Mouse (Mus musculus): ENCODE results near the gene Asb10. TPM values are rescaled to one million over a fixed set of nuclear protein-coding genes. Genes with fewer than 3 reads are reported as not detected.

Asb10 gene
- 0.24 TPM for polyA plus RNA-seq (2015; fragmentation: Illumina TruSeq; extraction: RNeasy Lipid Tissue Mini Kit (QIAGEN cat#74804); ENCODE audit: low read depth, low replicate concordance)

GRCm38 (mm10) chr5:24540387-24541143 lies at the start of gene Asb10:
Gene Asb10 (minus strand): TSS chr5:24540978.

GRCm38 (mm10) chr5:24586547-24587199 lies 45.9 kb upstream of the Asb10 start, which contains the start of gene Chpf2:
Gene Chpf2 (plus strand): TSS chr5:24586741.

GRCm38 (mm10) chr5:24577183-24577929 lies 36.6 kb upstream of the Asb10 start, which contains the start of gene Abcf2:
Gene Abcf2 (minus strand): TSS chr5:24577467.

GRCm38 (mm10) chr5:24556709-24557108 lies 15.9 kb upstream of the Asb10 start, which contains the start of gene 4931409K22Rik:
Gene 4931409K22Rik (minus strand): TSS chr5:24556809.

GRCm38 (mm10) chr5:24526889-24527230 lies 13.9 kb downstream of the Asb10 start, which contains the start of gene Gbx1:
Gene Gbx1 (minus strand): TSS chr5:24527202.

Other genes starting within 250 kb of the Asb10 start
- gene Kcnh2, start 189.4 kb downstream of the Asb10 start, polyA plus RNA-seq (2015; fragmentation: Illumina TruSeq; extraction: RNeasy Lipid Tissue Mini Kit (QIAGEN cat#74804); ENCODE audit: low read depth, low replicate concordance) = 22.7 TPM
- gene Nos3, start 176.2 kb downstream of the Asb10 start, polyA plus RNA-seq (2015; fragmentation: Illumina TruSeq; extraction: RNeasy Lipid Tissue Mini Kit (QIAGEN cat#74804); ENCODE audit: low read depth, low replicate concordance) = 5.9 TPM
- 6.0 TPM for gene Atg9b, start 148.8 kb downstream of the Asb10 start, polyA plus RNA-seq (2015; fragmentation: Illumina TruSeq; extraction: RNeasy Lipid Tissue Mini Kit (QIAGEN cat#74804); ENCODE audit: low read depth, low replicate concordance)
- 46.2 TPM for gene Abcb8, start 147.3 kb downstream of the Asb10 start, polyA plus RNA-seq (2015; fragmentation: Illumina TruSeq; extraction: RNeasy Lipid Tissue Mini Kit (QIAGEN cat#74804); ENCODE audit: low read depth, low replicate concordance)
- 0.19 TPM for gene Asic3, start 127.6 kb downstream of the Asb10 start, polyA plus RNA-seq (2015; fragmentation: Illumina TruSeq; extraction: RNeasy Lipid Tissue Mini Kit (QIAGEN cat#74804); ENCODE audit: low read depth, low replicate concordance)
- 176 TPM for gene Cdk5, start 117.4 kb downstream of the Asb10 start, polyA plus RNA-seq (2015; fragmentation: Illumina TruSeq; extraction: RNeasy Lipid Tissue Mini Kit (QIAGEN cat#74804); ENCODE audit: low read depth, low replicate concordance)
- gene Slc4a2, start 117.1 kb downstream of the Asb10 start, polyA plus RNA-seq (2015; fragmentation: Illumina TruSeq; extraction: RNeasy Lipid Tissue Mini Kit (QIAGEN cat#74804); ENCODE audit: low read depth, low replicate concordance) = 30.8 TPM
- 114 TPM for gene Fastk, start 95.7 kb downstream of the Asb10 start, polyA plus RNA-seq (2015; fragmentation: Illumina TruSeq; extraction: RNeasy Lipid Tissue Mini Kit (QIAGEN cat#74804); ENCODE audit: low read depth, low replicate concordance)
- gene Tmub1, start 93.1 kb downstream of the Asb10 start, polyA plus RNA-seq (2015; fragmentation: Illumina TruSeq; extraction: RNeasy Lipid Tissue Mini Kit (QIAGEN cat#74804); ENCODE audit: low read depth, low replicate concordance) = 35.1 TPM
- gene Agap3, start 88.8 kb downstream of the Asb10 start, polyA plus RNA-seq (2015; fragmentation: Illumina TruSeq; extraction: RNeasy Lipid Tissue Mini Kit (QIAGEN cat#74804); ENCODE audit: low read depth, low replicate concordance) = 378 TPM
- gene Gbx1, start 13.8 kb downstream of the Asb10 start, polyA plus RNA-seq (2015; fragmentation: Illumina TruSeq; extraction: RNeasy Lipid Tissue Mini Kit (QIAGEN cat#74804); ENCODE audit: low read depth, low replicate concordance) = 0.33 TPM
- not detected for gene 4931409K22Rik, start 15.8 kb upstream of the Asb10 start, polyA plus RNA-seq (2015; fragmentation: Illumina TruSeq; extraction: RNeasy Lipid Tissue Mini Kit (QIAGEN cat#74804); ENCODE audit: low read depth, low replicate concordance)
- 99.2 TPM for gene Abcf2, start 36.5 kb upstream of the Asb10 start, polyA plus RNA-seq (2015; fragmentation: Illumina TruSeq; extraction: RNeasy Lipid Tissue Mini Kit (QIAGEN cat#74804); ENCODE audit: low read depth, low replicate concordance)
- 25.9 TPM for gene Chpf2, start 45.8 kb upstream of the Asb10 start, polyA plus RNA-seq (2015; fragmentation: Illumina TruSeq; extraction: RNeasy Lipid Tissue Mini Kit (QIAGEN cat#74804); ENCODE audit: low read depth, low replicate concordance)
- gene Smarcd3, start 83.4 kb upstream of the Asb10 start, polyA plus RNA-seq (2015; fragmentation: Illumina TruSeq; extraction: RNeasy Lipid Tissue Mini Kit (QIAGEN cat#74804); ENCODE audit: low read depth, low replicate concordance) = 96.9 TPM
- 64.9 TPM for gene Nub1, start 144.6 kb upstream of the Asb10 start, polyA plus RNA-seq (2015; fragmentation: Illumina TruSeq; extraction: RNeasy Lipid Tissue Mini Kit (QIAGEN cat#74804); ENCODE audit: low read depth, low replicate concordance)
- 2.1 TPM for gene Wdr86, start 189.7 kb upstream of the Asb10 start, polyA plus RNA-seq (2015; fragmentation: Illumina TruSeq; extraction: RNeasy Lipid Tissue Mini Kit (QIAGEN cat#74804); ENCODE audit: low read depth, low replicate concordance)
- 2.5 TPM for gene Crygn, start 217.0 kb upstream of the Asb10 start, polyA plus RNA-seq (2015; fragmentation: Illumina TruSeq; extraction: RNeasy Lipid Tissue Mini Kit (QIAGEN cat#74804); ENCODE audit: low read depth, low replicate concordance)